Mouse (Mus musculus): ENCODE measurements at regions not wholly inside any gene's neighbourhood (a gene's known extent, or its start where the extent isn't known, plus 50 kb on each side); places are given as distances from the start of the nearest gene placed in this dataset.

- Histone ChIP-seq H3K4me3 (ENCODE audit: low read depth, low read length) (no peak overlapping the region), H3K4me1 (ENCODE audit: control insufficient read depth, insufficient read depth) (no peaks in the 10 kb centered on the region), H3K4me2 (ENCODE audit: low read depth, low read length) (no peak overlapping the region), H3K27me3 (ENCODE audit: control insufficient read depth, insufficient read depth, low read length) (no peaks in the 10 kb centered on the region), H3K36me3 (replicated peaks; ENCODE audit: control insufficient read depth, insufficient read depth, low read length) (no peaks in the 10 kb centered on the region), H3K9ac (replicated peaks; ENCODE audit: low read depth, low read length) (no peak overlapping the region), H3K27ac (ENCODE audit: low read depth) (no peak overlapping the region), H3K9me3 (replicated peaks; ENCODE audit: control insufficient read depth, low read length) (no peaks in the 10 kb centered on the region)
- TF ChIP-seq EP300 (IDR thresholded peaks at IDR 0.05; ENCODE audit: low read depth) (no peak), CTCF (IDR thresholded peaks at IDR 0.05; ENCODE audit: low read depth) (no peak)
- DNase-seq (ENCODE audit: low spot score) (no peak), ATAC-seq (ENCODE audit: insufficient read depth, low read depth) (no peak)
- 48% methylated on average over 1 of the region's 1 CpGs for WGBS
Measured at GRCm38 (mm10) chr2:148144816-148145215, 98.0 kb upstream of the Foxa2 start.

- Histone ChIP-seq H3K36me3 (replicated peaks; ENCODE audit: control insufficient read depth, insufficient read depth, low read length) (no peaks in the 10 kb centered on the region), H3K4me1 (ENCODE audit: control insufficient read depth, insufficient read depth) (no peaks in the 10 kb centered on the region), H3K27ac (ENCODE audit: low read depth) (no peak overlapping the region), H3K9me3 (replicated peaks; ENCODE audit: control insufficient read depth, low read length) (no peaks in the 10 kb centered on the region), H3K27me3 (ENCODE audit: control insufficient read depth, insufficient read depth, low read length) (no peaks in the 10 kb centered on the region), H3K4me3 (ENCODE audit: low read depth, low read length) (no peak overlapping the region), H3K9ac (replicated peaks; ENCODE audit: low read depth, low read length) (no peak overlapping the region), H3K4me2 (ENCODE audit: low read depth, low read length) (no peak overlapping the region)
- no peak for ATAC-seq (ENCODE audit: insufficient read depth, low read depth)
- TF ChIP-seq EP300 (IDR thresholded peaks at IDR 0.05; ENCODE audit: low read depth) (no peak), CTCF (IDR thresholded peaks at IDR 0.05; ENCODE audit: low read depth) (no peak)
- DNase-seq (ENCODE audit: low spot score), result no peak
Measured at GRCm38 (mm10) chr2:148148272-148148671, 101.5 kb upstream of the Foxa2 start.

GRCm38 (mm10) chr2:148149426-148149825 is 102.7 kb upstream of the Foxa2 start:
- Histone ChIP-seq H3K36me3 (replicated peaks; ENCODE audit: control insufficient read depth, insufficient read depth, low read length) (no peaks in the 10 kb centered on the region), H3K27ac (ENCODE audit: low read depth) (no peak overlapping the region), H3K9ac (replicated peaks; ENCODE audit: low read depth, low read length) (no peak overlapping the region), H3K27me3 (ENCODE audit: control insufficient read depth, insufficient read depth, low read length) (no peaks in the 10 kb centered on the region), H3K4me1 (ENCODE audit: control insufficient read depth, insufficient read depth) (no peaks in the 10 kb centered on the region), H3K4me2 (ENCODE audit: low read depth, low read length) (no peak overlapping the region), H3K9me3 (replicated peaks; ENCODE audit: control insufficient read depth, low read length) (no peaks in the 10 kb centered on the region), H3K4me3 (ENCODE audit: low read depth, low read length) (no peak overlapping the region)
- WGBS, result 83% methylated on average over 1 of the region's 1 CpGs
- no peak; the same call in none of the 2 replicates for TF ChIP-seq EP300 (IDR thresholded peaks at IDR 0.05; ENCODE audit: low read depth)
- no peak for TF ChIP-seq CTCF (IDR thresholded peaks at IDR 0.05; ENCODE audit: low read depth)
- DNase-seq (ENCODE audit: low spot score), result no peak
- ATAC-seq (ENCODE audit: insufficient read depth, low read depth), result peak; percentile 27; the same call in 1 of the 2 replicates

- Histone ChIP-seq H3K4me3 (ENCODE audit: low read depth, low read length) (no peak overlapping the region), H3K27ac (ENCODE audit: low read depth) (no peak overlapping the region), H3K9me3 (replicated peaks; ENCODE audit: control insufficient read depth, low read length) (no peaks in the 10 kb centered on the region), H3K27me3 (ENCODE audit: control insufficient read depth, insufficient read depth, low read length) (no peaks in the 10 kb centered on the region), H3K4me2 (ENCODE audit: low read depth, low read length) (no peak overlapping the region), H3K9ac (replicated peaks; ENCODE audit: low read depth, low read length) (no peak overlapping the region), H3K4me1 (ENCODE audit: control insufficient read depth, insufficient read depth) (no peaks in the 10 kb centered on the region), H3K36me3 (replicated peaks; ENCODE audit: control insufficient read depth, insufficient read depth, low read length) (no peaks in the 10 kb centered on the region)
- DNase-seq (ENCODE audit: low spot score) (no peak), ATAC-seq (ENCODE audit: insufficient read depth, low read depth) (no peak; the same call in 1 of the 2 replicates)
- WGBS, result 58% methylated on average over 6 of the region's 6 CpGs
- TF ChIP-seq CTCF (IDR thresholded peaks at IDR 0.05; ENCODE audit: low read depth) (no peak), EP300 (IDR thresholded peaks at IDR 0.05; ENCODE audit: low read depth) (no peak)
Measured at GRCm38 (mm10) chr2:148153513-148154271, 106.9 kb upstream of the Foxa2 start.

- Histone ChIP-seq H3K9ac (replicated peaks; ENCODE audit: low read depth, low read length) (no peak overlapping the region), H3K36me3 (replicated peaks; ENCODE audit: control insufficient read depth, insufficient read depth, low read length) (no peaks in the 10 kb centered on the region), H3K4me1 (ENCODE audit: control insufficient read depth, insufficient read depth) (no peaks in the 10 kb centered on the region), H3K9me3 (replicated peaks; ENCODE audit: control insufficient read depth, low read length) (no peaks in the 10 kb centered on the region), H3K4me3 (ENCODE audit: low read depth, low read length) (no peak overlapping the region), H3K4me2 (ENCODE audit: low read depth, low read length) (no peak overlapping the region), H3K27me3 (ENCODE audit: control insufficient read depth, insufficient read depth, low read length) (no peaks in the 10 kb centered on the region), H3K27ac (ENCODE audit: low read depth) (no peak overlapping the region)
- ATAC-seq (ENCODE audit: insufficient read depth, low read depth), result no peak
- TF ChIP-seq CTCF (IDR thresholded peaks at IDR 0.05; ENCODE audit: low read depth) (no peak), EP300 (IDR thresholded peaks at IDR 0.05; ENCODE audit: low read depth) (no peak)
- DNase-seq (ENCODE audit: low spot score), result no peak
- WGBS, result 68% methylated on average over 2 of the region's 2 CpGs
Measured at GRCm38 (mm10) chr2:148156122-148156521, 109.4 kb upstream of the Foxa2 start.

All from heart, postnatal 0 days (tissue).